Mouse (Mus musculus) kidney, adult 2 months (tissue): ENCODE data around the gene Stat2.

Experiments used
- CTCF ChIP-seq: fragments of 200-500 bp; conservative IDR thresholded peaks from 2 replicates; pipeline ENCODE4 v1.5.1; 2011; ENCODE audit warnings: low read depth, mild to moderate bottlenecking, control low read depth, low read length, moderate library complexity, mixed read lengths; ENCODE audit not compliant: insufficient read depth, insufficient read length
- POLR2A ChIP-seq: fragments of 200-500 bp; IDR thresholded peaks from one replicate; pipeline ENCODE4 v1.6.1; 2011; ENCODE audit warnings: low read depth, low read length, control low read depth

DNA sequence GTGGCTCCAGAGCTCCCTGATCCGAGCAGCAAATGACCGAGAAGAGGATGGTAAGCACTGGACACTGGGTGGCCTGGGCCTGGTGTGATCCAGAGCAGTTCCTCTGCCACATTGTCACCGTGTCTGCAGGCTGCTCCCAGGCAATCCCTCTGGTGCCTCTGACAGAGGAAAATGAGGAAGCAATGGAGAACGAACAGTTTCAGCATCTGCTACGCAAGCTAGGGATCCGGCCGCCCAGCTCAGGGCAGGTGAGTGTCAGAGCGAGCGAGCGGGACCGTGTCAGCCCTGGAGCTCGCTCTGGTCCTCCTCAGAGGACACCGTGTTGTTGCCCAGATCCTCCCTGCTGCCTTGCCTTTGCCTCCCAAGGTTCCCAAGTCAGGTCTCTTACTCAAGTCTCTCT lies 19.8 kb upstream of the Stat2 start:
- TF ChIP-seq CTCF (no peak), POLR2A (no peak)
